Mouse (Mus musculus): ENCODE measurements at regions not wholly inside any gene's neighbourhood (a gene's known extent, or its start where the extent isn't known, plus 50 kb on each side); places are given as distances from the start of the nearest gene placed in this dataset.

- no peak for TF ChIP-seq CTCF (IDR thresholded peaks at IDR 0.05; ENCODE audit: low read depth)
- no peak for TF ChIP-seq EP300 (IDR thresholded peaks at IDR 0.05; ENCODE audit: low read depth)
Measured at GRCm38 (mm10) chr8:115830012-115830662, 122.5 kb upstream of the Maf start.

Data from liver, embryonic 14.5 days (tissue).